Mouse (Mus musculus) heart, postnatal 0 days (tissue): ENCODE data around the gene Unc13a.

Experiments used
- CTCF ChIP-seq: IDR thresholded peaks from 2 replicates; pipeline ENCODE4 v1.5.1; 2016; ENCODE audit warnings: antibody characterized with exemption, control low read depth, low read depth
- EP300 ChIP-seq: IDR thresholded peaks from 2 replicates; pipeline ENCODE4 v1.6.1; 2016; ENCODE audit warnings: antibody characterized with exemption, low read depth

DNA sequence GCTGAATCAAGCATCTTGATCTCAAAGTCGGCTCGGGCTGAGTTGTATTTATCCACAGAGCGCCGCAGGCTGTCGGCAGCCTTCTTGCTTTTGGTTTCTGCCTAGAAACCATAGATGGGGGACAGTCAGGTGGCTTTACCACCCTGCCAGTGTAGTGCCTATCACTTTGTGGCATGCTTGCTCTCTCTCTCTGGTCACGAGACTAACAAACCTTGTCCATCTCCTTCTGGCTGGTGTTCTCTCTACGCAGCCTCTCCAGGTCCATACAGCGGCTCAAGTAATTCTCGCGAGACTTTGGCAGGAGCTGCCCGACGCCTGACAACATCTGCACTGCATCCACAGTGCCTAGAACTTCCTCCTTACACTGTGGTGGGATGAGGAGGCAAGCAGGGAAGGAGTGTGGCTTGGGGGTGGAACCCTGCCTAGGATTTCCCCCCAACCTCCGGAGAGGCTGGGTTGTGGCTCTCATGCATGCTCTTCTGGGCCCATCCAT, 45.0 kb upstream of the Unc13a start:
- TF ChIP-seq EP300 (no peak), CTCF (no peak)
